Mouse (Mus musculus) heart, adult 9 months (tissue): ENCODE measurements at regions not wholly inside any gene's neighbourhood (a gene's known extent, or its start where the extent isn't known, plus 50 kb on each side); places are given as distances from the start of the nearest gene placed in this dataset.

ENCODE experiments used
- DNase-seq, 2 experiments: peaks; one replicate each; pipeline ENCODE4 v3.0.0; 2022; ENCODE audit warnings: low spot score in 2 of 2

DNA sequence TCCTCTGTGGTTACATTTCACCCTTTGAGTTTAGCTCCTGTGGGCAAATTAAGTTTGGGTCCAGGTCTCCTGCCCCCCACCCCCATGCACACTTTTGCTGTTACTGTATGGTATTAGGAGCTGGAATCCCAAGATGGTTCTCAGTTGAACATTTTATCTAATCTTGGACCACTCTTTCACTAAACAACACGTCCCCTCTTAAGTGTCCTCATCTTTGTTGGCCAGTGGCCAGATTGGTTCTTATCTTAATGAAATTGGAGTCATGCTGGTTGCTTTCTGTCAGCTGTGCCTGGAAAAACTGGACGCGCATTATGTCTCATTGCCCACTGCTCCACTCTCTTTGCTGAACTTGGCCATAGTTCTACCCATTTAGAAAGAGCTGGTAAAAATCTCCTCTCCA is 391.1 kb upstream of the Pbx1 start:
- no peak for DNase-seq

DNA sequence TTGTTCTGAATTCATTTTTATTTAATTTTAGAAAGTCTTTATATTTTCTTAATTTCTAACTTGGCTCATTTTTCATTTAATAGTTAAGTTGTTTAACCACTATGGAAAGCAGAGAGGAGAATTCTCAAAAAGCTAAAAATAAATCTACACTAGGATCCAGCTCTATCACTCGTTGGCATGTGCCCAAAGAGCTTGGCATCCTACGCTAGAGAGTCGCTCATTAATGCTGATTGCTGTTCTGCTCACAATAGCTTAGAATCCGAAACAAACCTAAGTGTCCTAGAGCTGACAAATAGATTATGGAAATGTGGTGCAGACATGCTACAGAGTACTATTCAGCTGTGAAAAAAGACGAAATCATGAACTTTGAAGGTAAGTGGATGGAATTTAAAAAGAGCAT is 386.3 kb upstream of the Pbx1 start:
- peak; percentile 3 to 29 for DNase-seq

GRCm38 (mm10) chr1:168807084-168807483 is 375.0 kb upstream of the Pbx1 start:
- no peak for DNase-seq

DNA sequence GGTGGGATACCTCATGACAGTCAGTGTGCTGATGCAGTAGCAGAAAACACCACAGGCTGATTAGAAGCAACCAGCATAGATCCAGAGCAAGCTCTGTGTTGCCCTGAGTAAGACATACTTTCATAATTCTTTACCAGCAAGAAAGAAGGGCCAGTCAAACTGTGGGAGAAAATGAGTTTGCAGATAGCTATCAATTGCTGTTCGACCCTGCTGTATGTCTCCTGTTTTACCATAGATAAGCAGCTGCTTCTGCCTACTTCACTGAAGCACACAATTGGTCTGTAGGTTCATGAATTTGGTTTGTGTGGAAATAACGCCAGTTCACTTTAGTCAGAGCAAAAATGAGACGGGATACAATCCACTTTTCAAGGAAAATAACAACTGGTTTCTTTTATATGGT is 373.4 kb upstream of the Pbx1 start:
- DNase-seq = no peak

- DNase-seq = no peak
Measured at GRCm38 (mm10) chr1:168801046-168801445, 369.0 kb upstream of the Pbx1 start.

- DNase-seq = no peak
Measured at GRCm38 (mm10) chr1:168786731-168787130, 354.7 kb upstream of the Pbx1 start.

DNA sequence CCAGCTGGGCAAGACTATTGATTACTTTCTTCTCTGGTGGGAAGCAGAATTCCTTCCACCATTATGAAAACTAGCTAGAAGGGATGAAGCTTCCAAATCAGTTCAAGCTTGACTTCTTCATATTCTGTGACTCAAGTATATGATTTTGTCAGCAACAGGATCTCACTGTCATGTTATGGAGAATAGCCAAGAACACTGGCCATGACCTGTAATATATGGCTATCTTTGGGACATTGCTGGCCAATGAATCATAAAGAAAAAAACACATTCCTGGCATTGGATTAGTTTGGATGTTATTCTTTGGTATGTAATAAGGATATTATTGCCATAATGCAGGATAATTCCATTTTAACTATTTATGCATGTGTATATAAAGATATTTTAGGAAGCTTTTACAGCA is 351.8 kb upstream of the Pbx1 start:
- DNase-seq = no peak

GRCm38 (mm10) chr1:168764368-168764895 is 332.4 kb upstream of the Pbx1 start:
- DNase-seq = no peak

GRCm38 (mm10) chr1:168761095-168761494 is 329.0 kb upstream of the Pbx1 start:
- DNase-seq = no peak

- no peak for DNase-seq
Measured at GRCm38 (mm10) chr1:168760239-168760638, 328.2 kb upstream of the Pbx1 start.

DNA sequence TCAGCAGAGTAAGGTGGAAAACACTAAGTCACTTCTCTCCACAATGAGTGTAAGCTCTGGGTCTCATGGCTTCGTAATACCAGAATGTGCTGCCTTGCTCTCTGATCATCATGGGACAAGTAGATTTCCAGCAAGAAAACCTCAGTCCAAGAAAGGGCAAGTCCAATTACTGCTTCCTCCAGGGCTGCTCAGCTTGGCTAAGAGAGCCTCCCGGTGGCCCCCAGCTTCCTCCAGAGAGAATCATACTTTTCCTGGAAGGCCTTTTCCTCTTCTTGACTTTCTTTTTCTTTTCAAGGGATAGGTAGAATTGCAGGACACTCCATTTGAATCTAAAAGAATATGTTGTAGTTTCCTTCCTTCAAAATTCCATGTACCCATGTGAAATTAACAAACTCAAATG is 326.8 kb upstream of the Pbx1 start:
- no peak for DNase-seq

GRCm38 (mm10) chr1:168754196-168754595 is 322.1 kb upstream of the Pbx1 start:
- DNase-seq = no peak

DNA sequence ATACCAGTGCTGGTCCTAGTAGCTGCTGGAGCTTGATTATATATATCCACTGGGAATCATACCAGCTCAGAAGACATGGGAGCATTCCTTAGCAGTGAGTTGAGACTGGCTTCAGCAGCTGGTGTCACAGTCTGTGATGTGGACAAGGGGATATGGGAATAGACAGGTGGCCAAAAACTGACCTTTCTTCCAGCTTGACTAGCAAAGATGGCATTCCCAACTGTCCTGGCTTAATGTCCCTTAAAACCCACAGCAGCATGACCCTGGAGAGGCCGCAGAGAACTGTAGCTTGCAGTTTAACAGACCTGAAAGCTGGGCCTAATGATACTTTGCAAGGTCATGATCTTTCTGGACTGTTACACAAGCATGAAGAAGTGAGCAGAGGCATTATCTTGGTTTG is 311.4 kb upstream of the Pbx1 start:
- DNase-seq = no peak

GRCm38 (mm10) chr1:168738005-168738404 is 305.9 kb upstream of the Pbx1 start:
- DNase-seq = no peak

DNA sequence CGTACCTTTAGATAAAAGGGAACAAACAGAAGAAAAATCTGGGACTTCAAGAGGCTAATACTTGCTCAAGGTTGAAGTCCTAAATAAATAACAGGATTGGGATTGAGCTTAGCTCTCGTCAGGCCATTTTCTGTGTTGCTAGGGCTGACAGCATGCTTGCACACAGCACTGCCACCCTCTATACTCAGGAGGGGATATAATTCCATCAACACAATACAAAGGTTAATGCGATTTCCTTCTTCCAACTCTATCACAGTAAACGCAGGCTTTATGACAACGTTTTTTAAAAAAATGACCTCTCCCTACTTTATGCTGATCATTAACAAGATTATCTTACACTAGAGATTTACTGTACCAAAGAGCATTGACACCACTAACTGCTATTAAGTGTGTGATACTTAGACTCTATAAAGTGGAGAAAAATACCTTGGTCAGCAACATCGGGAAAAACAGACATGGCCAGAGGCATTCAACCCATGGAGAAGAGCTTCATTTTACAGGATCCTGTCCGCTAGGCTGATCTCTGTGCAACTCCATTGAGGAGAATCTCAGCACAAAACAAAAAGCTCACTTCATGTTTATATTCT is 305.3 kb upstream of the Pbx1 start:
- no peak for DNase-seq

- DNase-seq = no peak
Measured at GRCm38 (mm10) chr1:168733066-168733465, 301.0 kb upstream of the Pbx1 start.

DNA sequence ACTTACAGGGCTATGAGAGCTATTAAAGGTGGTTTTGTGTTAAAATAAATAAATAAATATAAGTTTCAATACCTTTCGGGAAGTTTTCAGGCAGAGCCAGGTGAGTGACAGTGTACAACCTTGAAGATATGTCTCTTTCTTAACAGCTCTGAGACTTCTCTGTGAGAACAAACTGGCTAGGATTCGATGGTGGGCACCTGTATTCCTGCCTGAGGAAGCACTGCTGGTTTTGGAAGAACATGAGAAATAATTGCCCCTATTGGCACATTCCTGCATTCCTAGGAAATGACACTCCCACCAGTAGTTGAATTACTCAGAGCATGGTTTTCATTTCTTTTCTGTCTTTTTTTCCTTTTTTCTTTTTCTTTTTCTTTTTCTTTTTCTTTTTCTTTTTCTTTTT is 277.8 kb upstream of the Pbx1 start:
- no peak for DNase-seq

DNA sequence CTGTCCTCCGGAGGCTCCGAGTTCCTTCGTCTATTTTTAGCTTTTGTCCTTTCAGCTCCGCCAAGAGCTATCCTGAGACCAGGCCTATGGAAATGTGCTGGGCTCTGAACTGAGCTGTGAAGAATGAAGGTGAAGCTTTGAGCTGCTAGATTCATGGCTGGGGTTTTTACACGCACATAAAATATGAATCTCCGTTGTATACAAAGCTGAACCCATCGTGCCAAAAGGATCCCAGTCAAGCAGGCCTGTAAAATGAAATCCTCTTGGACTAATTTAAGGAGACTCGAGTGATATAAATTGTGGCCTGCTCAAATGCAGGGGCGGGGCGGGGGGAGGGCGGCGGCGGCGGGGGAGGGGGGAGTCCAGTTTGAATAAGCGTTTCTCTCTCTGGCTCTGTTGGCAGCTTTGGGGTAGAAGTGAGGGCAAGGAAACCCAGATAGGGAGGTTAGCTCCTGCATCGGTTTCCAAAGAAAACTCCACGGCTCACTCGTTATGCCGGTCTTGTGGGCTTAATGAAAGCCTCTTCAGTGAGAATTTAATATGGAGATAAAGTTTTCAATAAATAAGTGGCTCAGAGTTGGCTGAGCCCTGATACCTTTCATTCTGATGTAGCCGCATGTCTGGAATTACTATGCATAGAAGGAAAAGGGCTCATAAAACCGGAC is 277.1 kb upstream of the Pbx1 start:
- peak in 1 of 2 experiments; percentile 2 for DNase-seq

DNA sequence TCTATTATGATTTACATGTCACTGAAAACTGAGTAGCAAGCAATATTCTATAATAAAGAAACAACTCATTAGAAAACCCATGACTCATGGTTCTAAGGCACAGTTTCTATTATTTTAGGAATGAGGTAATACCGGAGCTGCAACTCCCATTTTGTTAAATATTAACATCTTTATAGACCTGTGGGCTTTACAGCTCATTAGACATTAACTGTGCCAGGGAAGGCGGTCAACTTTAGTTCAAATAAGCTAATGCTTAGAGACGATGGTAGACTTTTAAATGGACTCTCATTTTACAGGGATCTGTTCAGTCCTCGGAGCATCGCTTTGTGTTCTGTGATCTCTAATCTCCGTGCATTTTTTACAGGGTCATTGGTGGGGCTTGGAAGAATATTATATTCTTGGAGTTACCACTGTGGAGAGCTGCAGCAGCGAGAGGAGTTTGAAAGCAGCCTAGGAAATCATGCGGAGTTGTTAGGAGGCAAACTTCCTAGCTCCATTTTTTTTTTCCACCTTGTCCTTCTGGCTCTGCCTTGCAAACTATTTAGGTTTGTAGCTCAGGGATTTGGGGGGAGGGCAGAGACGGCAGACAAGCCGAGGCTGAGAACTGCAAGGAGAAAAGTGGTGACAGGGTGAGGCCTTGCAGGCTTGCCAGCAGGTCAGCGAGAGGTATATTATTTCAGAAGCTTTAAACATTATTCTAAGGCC is 276.2 kb upstream of the Pbx1 start:
- no peak for DNase-seq

DNA sequence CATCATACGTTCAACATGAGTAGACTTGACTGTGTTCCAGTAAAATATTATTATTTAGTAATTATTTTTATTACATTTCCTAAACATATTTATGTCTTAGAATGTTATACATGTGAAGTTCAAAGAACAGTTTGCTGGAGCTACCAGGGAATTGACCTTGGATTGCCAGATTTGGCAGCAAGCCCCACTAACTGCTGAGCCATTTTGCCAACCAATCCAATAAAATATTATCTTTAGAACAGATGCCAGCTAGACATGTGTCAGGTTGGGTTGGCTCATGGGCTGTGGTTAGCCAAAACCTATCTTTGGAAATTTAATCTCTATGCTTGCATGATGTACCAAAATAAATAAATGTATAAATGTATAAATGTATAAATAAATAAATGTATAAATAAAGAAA is 265.3 kb upstream of the Pbx1 start:
- peak in 1 of 2 experiments; percentile 2 for DNase-seq

GRCm38 (mm10) chr1:168686821-168687220 is 254.8 kb upstream of the Pbx1 start:
- no peak for DNase-seq

DNA sequence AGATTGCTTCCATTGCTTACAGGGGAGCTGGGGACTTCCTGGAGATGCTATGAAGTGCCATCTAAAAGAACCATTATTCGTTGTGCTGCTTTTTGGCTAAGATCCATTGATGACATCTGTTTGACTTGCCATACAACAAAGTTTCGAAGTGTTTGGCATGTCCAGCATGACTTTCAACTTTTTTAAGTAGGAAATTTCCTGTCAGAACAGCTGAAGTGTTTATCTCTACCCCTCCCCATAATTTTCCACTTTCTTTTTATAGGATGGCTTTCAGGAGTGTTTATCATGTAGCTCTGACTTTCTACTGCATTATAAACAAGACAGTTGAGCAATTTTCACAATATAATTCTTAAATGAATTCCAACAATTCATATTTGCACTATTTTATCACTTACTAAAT is 253.1 kb upstream of the Pbx1 start:
- no peak for DNase-seq
